Mouse (Mus musculus) midbrain, embryonic 13.5 days (tissue): ENCODE data around the gene Fbxo42. TPM values are rescaled to one million over a fixed set of nuclear protein-coding genes. Genes with fewer than 3 reads are reported as not detected.
"Not testable (repeated sequence)": the region's sequence is repeated elsewhere in the genome, so short reads cannot be mapped to it uniquely, and the experiment has no call there.

Experiments
- ATAC-seq: fragments of 200-750 bp; cut with Nextera tagmentation; 2 replicates; pipeline ENCODE4 v1.8.0; 2017; ENCODE audit warnings: mild to moderate bottlenecking, moderate TSS enrichment, moderate library complexity
- H3K27ac ChIP-seq: fragments of 300-500 bp; sonication (generic); 2 replicates; pipeline ENCODE4 v1.5.1; 2015; ENCODE audit warnings: inconsistent platforms, mild to moderate bottlenecking, moderate library complexity
- H3K27me3 ChIP-seq: fragments of 300-500 bp; sonication (generic); 2 replicates; pipeline ENCODE4 v1.6.1; 2015; ENCODE audit warnings: mild to moderate bottlenecking, inconsistent platforms
- H3K36me3 ChIP-seq: fragments of 300-500 bp; sonication (generic); 2 replicates; pipeline ENCODE4 v1.6.1; 2015; ENCODE audit warnings: mild to moderate bottlenecking, inconsistent platforms
- H3K4me1 ChIP-seq: fragments of 300-500 bp; sonication (generic); replicated peaks from 2 replicates; pipeline ENCODE4 v1.6.1; 2015; ENCODE audit warnings: inconsistent platforms
- H3K4me2 ChIP-seq: fragments of 300-500 bp; sonication (generic); replicated peaks from 2 replicates; pipeline ENCODE4 v1.6.1; 2015; ENCODE audit warnings: moderate library complexity, mild to moderate bottlenecking, inconsistent platforms
- H3K4me3 ChIP-seq: fragments of 300-500 bp; sonication (generic); replicated peaks from 2 replicates; pipeline ENCODE4 v1.5.1; 2015; ENCODE audit warnings: mild to moderate bottlenecking, inconsistent platforms
- H3K9ac ChIP-seq: fragments of 300-500 bp; sonication (generic); replicated peaks from 2 replicates; pipeline ENCODE4 v1.6.1; 2015; ENCODE audit warnings: mild to moderate bottlenecking, inconsistent platforms
- H3K9me3 ChIP-seq: fragments of 300-500 bp; sonication (generic); 2 replicates; pipeline ENCODE4 v1.6.1; 2016; ENCODE audit warnings: mild to moderate bottlenecking, inconsistent platforms
- WGBS: fragments of 180-500 bp; shearing (Covaris S2); methylation state at CpG from one replicate; pipeline ENCODE4 v1.1.7; 2015; 5-methylcytosine and 5-hydroxymethylcytosine counted together
- polyA plus RNA-seq: library from polyadenylated mRNA; unstranded; fragments of >200 nt; fragmentation: Nextera tagmentation; extraction: Ambion mirVana; gene quantifications from 2 replicates; pipeline ENCODE4 v1.2.1, GENCODE M21; 2015

The Fbxo42 gene
- polyA plus RNA-seq, 1 experiment from 2014 or later: 26.3 TPM

DNA sequence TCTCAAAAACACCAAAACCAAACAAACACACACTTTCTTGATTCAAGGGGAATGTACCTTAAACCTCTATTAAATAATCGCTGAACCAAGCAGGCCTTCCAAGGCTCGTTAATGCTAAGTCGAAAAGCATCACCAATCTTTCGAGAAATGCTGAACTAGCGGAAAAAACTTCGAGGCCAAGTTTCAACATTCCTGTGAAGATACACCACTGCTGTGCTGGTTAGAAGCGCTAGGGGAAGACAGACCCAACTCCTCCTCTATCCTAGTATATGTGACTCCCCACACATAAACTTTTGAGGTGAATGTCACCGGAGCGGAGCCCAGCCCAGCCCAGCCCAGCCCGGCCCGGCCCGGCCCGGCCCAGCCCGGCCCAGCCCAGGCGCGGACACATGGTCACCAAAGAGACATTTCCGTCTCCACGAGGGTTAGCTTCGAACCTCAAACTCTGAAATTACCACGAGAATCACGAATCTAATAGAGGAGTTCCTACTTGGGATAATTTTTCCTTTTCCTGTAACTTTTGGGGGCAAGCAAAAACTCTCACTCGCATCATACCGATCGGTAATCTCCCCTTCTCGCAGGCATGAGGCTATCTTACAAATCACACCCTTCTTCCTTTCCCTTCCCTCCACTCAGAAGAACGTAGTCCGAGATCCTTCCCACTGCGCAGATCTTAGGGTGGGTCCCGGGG is 9.1 kb upstream of the Fbxo42 start:
- H3K4me2 ChIP-seq: peak overlapping the region; percentile 90
- peak overlapping the region; percentile 95; the same call in 1 of the 2 replicates for H3K27ac ChIP-seq
- peak overlapping the region; percentile 88 for H3K9ac ChIP-seq
- 6% methylated on average over 29 of the region's 29 CpGs for WGBS
- peaks cover 48% of the 10 kb centered on the region for H3K4me1 ChIP-seq
- 0 out of 2 replicates have a peak, but pooled peaks have one; percentile 1 for ATAC-seq
- peak overlapping the region; percentile 93 for H3K4me3 ChIP-seq
- no peaks in the 10 kb centered on the region for H3K9me3 ChIP-seq
- no peaks in the 10 kb centered on the region for H3K36me3 ChIP-seq
- H3K27me3 ChIP-seq: no peaks in the 10 kb centered on the region

DNA sequence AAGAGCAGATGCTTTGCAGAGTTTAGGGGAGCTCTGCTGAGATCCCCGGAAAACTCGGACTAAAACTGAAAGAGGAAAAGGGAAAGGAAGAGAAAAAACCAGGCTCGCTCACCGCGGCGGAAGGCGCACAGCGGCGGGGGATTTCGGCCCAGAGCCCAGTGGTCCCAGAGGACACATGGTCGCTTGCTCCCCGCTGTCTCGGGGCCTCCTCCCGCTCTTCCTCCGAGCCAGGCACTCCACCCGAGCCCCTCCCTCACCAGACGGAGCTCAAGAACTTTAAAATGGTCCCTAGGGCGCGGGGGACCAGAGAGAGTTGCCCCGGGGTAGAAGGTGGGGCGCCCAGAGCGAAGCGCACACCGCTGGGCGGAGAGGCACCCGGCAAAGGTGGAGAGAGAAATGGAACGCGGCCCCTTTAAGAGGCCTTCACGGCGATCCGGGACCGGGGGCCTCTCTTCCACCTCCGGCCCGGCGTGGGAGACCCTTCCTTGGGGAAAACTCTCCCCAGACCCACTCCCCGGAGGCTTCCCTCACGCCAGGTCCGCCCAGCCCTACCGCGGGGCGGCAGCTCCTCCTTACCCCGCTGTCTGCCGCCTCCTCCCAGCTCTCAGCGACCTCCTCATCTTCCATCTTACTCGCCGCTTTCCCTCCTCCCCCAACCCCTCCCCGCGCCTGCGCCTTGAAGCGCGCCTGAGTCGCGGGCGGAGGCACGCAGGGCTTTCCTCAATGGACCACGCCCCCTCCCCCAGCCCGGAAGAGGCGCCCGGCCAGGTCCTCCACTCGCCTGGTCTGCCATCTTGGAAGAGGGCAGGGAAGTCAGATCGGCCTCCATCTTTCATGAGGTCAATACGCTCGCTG is 8.4 kb upstream of the Fbxo42 start, which contains the start of gene Szrd1:
Gene Szrd1 (minus strand): TSS at position 660 of the 855 bp plus-strand sequence.
- Histone ChIP-seq H3K9me3 (no peaks in the 10 kb centered on the region), H3K4me1 (peaks cover 43% of the 10 kb centered on the region), H3K27ac (peak within 1 kb of the TSS; percentile 95), H3K27me3 (no peaks in the 10 kb centered on the region), H3K4me3 (peak within 1 kb of the TSS; percentile 93), H3K9ac (peak within 1 kb of the TSS; percentile 88), H3K36me3 (no peaks in the 10 kb centered on the region), H3K4me2 (peak within 1 kb of the TSS; percentile 90)
- WGBS: under 1% methylated on average over 61 of the region's 63 CpGs
- peak; percentile 95 for ATAC-seq

DNA sequence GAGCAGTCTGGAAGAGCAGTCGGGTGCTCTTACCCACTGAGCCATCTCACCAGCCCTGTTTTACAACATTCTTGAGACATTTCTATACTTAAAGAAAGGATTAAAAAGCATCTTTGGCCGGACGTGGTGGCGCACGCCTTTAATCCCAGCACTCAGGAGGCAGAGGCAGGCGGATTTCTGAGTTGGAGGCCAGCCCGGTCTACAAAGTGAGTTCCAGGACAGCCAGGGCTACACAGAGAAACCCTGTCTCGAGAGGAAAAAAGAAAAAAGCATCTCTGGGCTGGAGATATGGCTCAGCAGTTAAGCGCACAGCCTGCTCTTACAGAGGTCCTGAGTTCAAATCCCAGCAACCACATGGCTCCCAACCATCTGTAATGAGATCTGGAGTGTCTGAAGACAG is 7.4 kb upstream of the Fbxo42 start:
- not testable (repeated sequence) for H3K9ac ChIP-seq, H3K36me3 ChIP-seq, H3K27me3 ChIP-seq, H3K9me3 ChIP-seq, H3K4me2 ChIP-seq, H3K4me3 ChIP-seq, ATAC-seq, H3K27ac ChIP-seq
- 90% methylated on average over 9 of the region's 9 CpGs for WGBS
- peaks cover 33% of the 10 kb centered on the region for H3K4me1 ChIP-seq

DNA sequence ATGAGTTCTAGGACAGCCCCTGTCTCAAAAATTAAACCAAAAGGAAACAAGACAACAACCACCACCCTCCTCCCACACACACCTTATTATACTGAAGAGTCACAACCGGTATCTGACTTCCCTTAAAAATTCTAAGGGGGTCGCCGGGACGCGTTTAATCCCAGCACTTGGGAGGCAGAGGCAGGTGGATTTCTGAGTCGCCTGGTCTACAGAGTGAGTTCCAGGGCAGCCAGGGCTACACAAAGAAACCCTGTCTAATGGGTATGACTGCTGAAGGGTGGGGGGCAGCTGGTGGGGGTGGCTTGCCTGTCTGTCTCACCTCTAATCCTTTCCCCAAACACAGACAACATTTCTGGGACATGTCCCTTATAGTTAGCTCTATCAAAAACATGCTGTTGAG is 6.7 kb upstream of the Fbxo42 start:
- no peaks in the 10 kb centered on the region for H3K9me3 ChIP-seq
- H3K4me2 ChIP-seq: no peak overlapping the region
- H3K27ac ChIP-seq: no peak overlapping the region
- H3K27me3 ChIP-seq: no peaks in the 10 kb centered on the region
- WGBS: 97% methylated on average over 6 of the region's 6 CpGs
- H3K36me3 ChIP-seq: no peaks in the 10 kb centered on the region
- no peak overlapping the region for H3K4me3 ChIP-seq
- H3K9ac ChIP-seq: no peak overlapping the region
- H3K4me1 ChIP-seq: peaks cover 28% of the 10 kb centered on the region
- no peak for ATAC-seq

DNA sequence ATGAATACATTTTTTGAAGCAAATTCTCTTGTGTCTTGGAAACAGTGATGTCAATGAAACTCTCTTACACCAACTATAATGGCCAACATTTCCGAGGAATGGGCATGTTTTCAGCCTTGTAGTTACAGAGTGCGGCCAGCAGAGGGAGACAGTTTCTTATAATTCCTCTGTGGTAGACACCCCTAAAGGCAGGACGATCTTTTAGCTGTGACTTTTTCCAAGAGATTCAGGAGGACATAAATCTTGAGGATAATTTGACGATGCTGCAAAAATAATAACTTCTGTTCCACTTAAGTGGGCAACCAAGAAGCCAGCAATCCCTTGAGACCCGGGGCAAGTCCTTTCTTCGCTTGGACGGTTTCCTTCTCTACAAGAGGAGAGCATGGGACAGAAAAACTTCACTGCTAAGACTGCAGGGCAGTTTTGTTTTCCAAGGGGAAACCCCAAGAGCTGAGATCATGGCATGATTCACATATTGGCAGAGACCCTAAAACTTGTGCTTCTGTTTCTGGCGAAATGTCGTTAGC is 5.4 kb upstream of the Fbxo42 start:
- H3K4me1 ChIP-seq: peaks cover 21% of the 10 kb centered on the region
- no peak for ATAC-seq
- no peak overlapping the region for H3K27ac ChIP-seq
- no peaks in the 10 kb centered on the region for H3K36me3 ChIP-seq
- H3K27me3 ChIP-seq: no peaks in the 10 kb centered on the region
- H3K9me3 ChIP-seq: no peaks in the 10 kb centered on the region
- no peak overlapping the region for H3K4me2 ChIP-seq
- no peak overlapping the region for H3K9ac ChIP-seq
- H3K4me3 ChIP-seq: no peak overlapping the region
- 28% methylated on average over 9 of the region's 9 CpGs for WGBS

DNA sequence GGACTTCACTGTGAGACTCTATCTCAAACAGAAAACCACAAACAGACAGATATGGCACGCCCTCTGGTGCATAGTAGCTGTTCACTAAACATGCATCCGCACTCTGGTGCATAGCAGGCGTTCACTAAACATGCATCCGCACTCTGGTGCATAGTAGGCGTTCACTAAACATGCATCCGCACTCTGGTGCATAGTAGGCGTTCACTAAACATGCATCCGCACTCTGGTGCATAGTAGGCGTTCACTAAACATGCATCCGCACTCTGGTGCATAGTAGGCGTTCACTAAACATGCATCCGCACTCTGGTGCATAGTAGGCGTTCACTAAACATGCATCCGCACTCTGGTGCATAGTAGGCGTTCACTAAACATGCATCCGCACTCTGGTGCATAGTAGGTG is 2.6 kb upstream of the Fbxo42 start:
- H3K9me3 ChIP-seq, H3K36me3 ChIP-seq, H3K9ac ChIP-seq, H3K4me3 ChIP-seq, H3K27me3 ChIP-seq, H3K27ac ChIP-seq, ATAC-seq, H3K4me2 ChIP-seq: not testable (repeated sequence)
- 92% methylated on average over 12 of the region's 16 CpGs for WGBS
- peaks cover 21% of the 10 kb centered on the region for H3K4me1 ChIP-seq

DNA sequence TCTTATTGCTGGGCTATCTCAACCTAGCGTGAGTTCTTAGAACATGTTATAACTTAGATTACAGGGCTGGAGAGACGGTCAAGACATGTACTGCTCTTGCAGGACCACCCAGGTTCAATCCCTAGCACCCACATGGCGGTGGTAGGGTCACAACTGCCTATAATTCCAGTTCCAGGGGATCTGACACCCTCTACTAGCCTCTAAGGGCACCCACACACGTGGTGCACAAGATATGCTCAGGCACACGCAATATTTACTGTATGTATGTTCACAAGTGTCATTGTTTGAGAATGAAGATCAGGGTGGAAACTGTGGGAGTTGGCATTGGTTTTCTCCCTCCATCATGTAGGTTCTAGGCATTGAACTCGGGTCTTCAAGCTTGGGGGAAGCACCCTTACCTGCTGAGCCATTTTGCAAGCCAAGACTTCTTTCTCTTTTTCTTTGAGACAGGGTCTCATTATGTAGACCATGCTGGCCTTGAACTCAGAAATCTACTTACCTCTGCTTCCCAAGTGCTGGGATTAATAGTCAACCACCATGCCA is 1.2 kb upstream of the Fbxo42 start:
- peaks cover 26% of the 10 kb centered on the region for H3K4me1 ChIP-seq
- H3K27ac ChIP-seq: no peak overlapping the region
- H3K4me2 ChIP-seq: peak overlapping the region; percentile 92; the same call in 1 of the 2 replicates
- no peaks in the 10 kb centered on the region for H3K27me3 ChIP-seq
- H3K4me3 ChIP-seq: no peak overlapping the region
- no peaks in the 10 kb centered on the region for H3K9me3 ChIP-seq
- no peak overlapping the region for H3K9ac ChIP-seq
- 94% methylated on average over 6 of the region's 6 CpGs for WGBS
- no peaks in the 10 kb centered on the region for H3K36me3 ChIP-seq
- no peak for ATAC-seq

DNA sequence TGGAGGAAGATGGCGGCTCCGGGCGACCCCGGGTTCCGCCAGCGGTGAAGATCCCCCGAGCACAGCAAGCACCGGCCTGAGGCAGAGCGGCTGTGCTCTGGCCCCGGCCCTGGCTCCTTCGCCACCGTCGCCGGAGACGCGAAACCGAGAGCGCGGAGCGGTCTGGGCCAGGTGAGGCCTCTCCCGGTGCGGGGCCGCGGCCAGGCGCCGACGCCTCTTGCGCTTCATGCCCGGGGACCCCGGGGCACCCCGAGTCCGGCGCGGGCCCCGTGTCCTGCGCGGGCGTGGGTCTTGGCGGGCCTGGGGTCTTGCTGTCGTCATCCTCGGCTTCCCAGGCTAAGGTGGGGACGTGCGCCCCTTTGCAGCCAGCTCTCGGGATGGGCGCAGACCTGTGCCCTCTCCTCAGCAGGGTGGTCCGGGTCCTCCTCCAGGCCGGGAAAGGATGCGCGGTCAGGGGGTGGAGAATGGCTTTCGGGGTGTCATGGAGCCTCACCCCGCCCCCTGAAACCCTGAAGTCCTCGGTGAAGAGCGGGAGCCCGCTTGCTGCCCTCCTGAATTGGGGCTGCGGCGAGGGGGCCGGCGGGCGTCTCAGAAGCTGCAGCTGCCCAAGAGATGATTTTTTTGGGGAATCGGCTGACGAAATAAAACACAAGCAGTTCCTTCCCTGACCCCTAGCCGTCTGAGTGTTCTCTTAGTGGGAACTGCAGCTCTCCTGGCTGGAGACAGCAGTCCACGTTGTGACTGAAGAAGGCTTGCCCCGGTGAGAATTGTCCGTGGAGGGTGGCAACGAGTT is 492 bp downstream of the Fbxo42 start:
- H3K4me3 ChIP-seq: peak overlapping the region; percentile 100
- no peaks in the 10 kb centered on the region for H3K9me3 ChIP-seq
- WGBS: under 1% methylated on average over 63 of the region's 66 CpGs
- H3K27ac ChIP-seq: peak overlapping the region; percentile 83
- H3K4me2 ChIP-seq: peak overlapping the region; percentile 92
- ATAC-seq: peak; percentile 85
- peaks cover 34% of the 10 kb centered on the region for H3K4me1 ChIP-seq
- H3K9ac ChIP-seq: peak overlapping the region; percentile 95
- no peaks in the 10 kb centered on the region for H3K36me3 ChIP-seq
- H3K27me3 ChIP-seq: no peaks in the 10 kb centered on the region

DNA sequence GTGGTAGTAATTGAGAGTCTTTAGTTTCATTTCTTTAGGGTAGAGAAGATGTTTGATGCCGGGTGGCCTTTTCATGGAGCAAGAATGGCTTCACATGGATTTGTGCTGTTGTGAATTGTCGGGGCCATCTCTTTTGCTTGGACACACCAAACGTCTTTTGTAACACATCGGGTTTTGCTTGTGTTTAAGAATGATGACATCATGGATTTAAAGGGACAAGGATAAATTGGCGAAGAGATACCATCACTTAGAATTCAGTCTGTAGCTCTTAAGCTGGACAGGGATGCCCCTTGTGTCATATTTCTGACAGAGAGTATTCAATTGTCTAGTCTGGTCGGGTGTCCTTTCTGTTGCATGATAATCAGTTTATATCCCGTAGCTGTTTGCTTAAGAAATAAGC is 1.4 kb downstream of the Fbxo42 start:
- H3K4me1 ChIP-seq: peaks cover 36% of the 10 kb centered on the region
- no peaks in the 10 kb centered on the region for H3K9me3 ChIP-seq
- H3K4me3 ChIP-seq: peak overlapping the region; percentile 100
- H3K4me2 ChIP-seq: peak overlapping the region; percentile 92
- ATAC-seq: no peak
- H3K36me3 ChIP-seq: no peaks in the 10 kb centered on the region
- no peak overlapping the region for H3K27ac ChIP-seq
- peak overlapping the region; percentile 95 for H3K9ac ChIP-seq
- 18% methylated on average over 7 of the region's 7 CpGs for WGBS
- H3K27me3 ChIP-seq: no peaks in the 10 kb centered on the region

DNA sequence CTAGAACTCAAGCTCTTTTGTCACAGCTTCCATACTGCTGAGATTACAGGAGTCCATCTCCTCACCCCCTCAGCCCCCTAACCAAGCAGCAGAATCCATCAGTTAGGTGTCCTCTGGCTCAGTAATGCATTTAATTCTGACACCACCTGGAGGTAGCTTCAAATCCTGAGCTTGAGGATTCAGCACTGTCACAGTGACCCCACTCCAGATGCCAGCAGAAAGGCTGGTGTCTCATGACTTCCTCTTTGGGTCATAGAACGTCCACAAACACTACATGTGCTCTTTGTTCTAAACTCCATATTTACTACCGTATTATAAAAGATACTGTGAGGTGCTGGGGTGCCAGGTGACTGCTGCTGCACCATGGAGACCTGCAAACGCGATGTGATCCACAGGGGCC is 9.8 kb downstream of the Fbxo42 start:
- peaks cover 25% of the 10 kb centered on the region for H3K4me1 ChIP-seq
- ATAC-seq: no peak
- no peaks in the 10 kb centered on the region for H3K27me3 ChIP-seq
- H3K9ac ChIP-seq: no peak overlapping the region
- no peak overlapping the region for H3K4me3 ChIP-seq
- no peak overlapping the region for H3K4me2 ChIP-seq
- 0 out of 2 replicates have a peak, but pooled peaks cover 2% of the 10 kb centered on the region for H3K36me3 ChIP-seq
- H3K9me3 ChIP-seq: no peaks in the 10 kb centered on the region
- 89% methylated on average over 4 of the region's 4 CpGs for WGBS
- no peak overlapping the region for H3K27ac ChIP-seq

DNA sequence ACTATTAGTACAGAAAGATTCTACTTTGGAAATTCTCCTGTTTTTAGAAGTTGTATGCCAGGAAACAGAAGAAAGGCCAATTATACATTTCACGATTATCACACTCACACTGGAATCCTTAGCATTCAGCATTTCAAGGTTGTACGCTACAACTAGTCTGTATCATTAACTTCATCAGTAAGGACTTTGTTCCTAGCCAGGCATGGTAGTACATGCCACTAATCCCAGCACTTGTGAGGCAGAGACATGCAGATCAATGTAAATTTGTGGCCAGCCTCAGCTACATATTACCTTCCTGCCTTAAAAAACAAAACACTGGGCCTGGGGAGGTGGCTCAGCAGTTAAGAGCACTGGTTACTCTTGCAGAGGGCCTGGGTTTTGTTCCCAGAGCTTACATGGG is 10.9 kb downstream of the Fbxo42 start:
- Histone ChIP-seq H3K4me2 (no peak overlapping the region), H3K27me3 (no peaks in the 10 kb centered on the region), H3K27ac (no peak overlapping the region), H3K9ac (0 out of 2 replicates have a peak overlapping the region, but pooled peaks have one; percentile 36), H3K4me3 (no peak overlapping the region), H3K9me3 (no peaks in the 10 kb centered on the region), H3K36me3 (0 out of 2 replicates have a peak, but pooled peaks cover 4% of the 10 kb centered on the region), H3K4me1 (peaks cover 22% of the 10 kb centered on the region)
- WGBS: 95% methylated on average over 2 of the region's 2 CpGs
- ATAC-seq: no peak
